Mouse (Mus musculus): ENCODE measurements around the gene C2cd2l. TPM values are rescaled to one million over a fixed set of nuclear protein-coding genes. Genes with fewer than 3 reads are reported as not detected.

The C2cd2l gene
- polyA plus RNA-seq, 1 experiment = 52.2 TPM

GRCm38 (mm10) chr9:44320799-44321133, 681 bp upstream of the C2cd2l start:
- no peak for TF ChIP-seq GATA1 (IDR thresholded peaks at IDR 0.05; ENCODE audit: low read length)

- no peak for TF ChIP-seq GATA1 (IDR thresholded peaks at IDR 0.05; ENCODE audit: low read length)
These were observed 789 bp downstream of the C2cd2l start for GRCm38 (mm10) chr9:44319105-44319886.

- no peak for TF ChIP-seq GATA1 (IDR thresholded peaks at IDR 0.05; ENCODE audit: low read length)
These were observed 1.3 kb downstream of the C2cd2l start for GRCm38 (mm10) chr9:44318826-44319095.

DNA sequence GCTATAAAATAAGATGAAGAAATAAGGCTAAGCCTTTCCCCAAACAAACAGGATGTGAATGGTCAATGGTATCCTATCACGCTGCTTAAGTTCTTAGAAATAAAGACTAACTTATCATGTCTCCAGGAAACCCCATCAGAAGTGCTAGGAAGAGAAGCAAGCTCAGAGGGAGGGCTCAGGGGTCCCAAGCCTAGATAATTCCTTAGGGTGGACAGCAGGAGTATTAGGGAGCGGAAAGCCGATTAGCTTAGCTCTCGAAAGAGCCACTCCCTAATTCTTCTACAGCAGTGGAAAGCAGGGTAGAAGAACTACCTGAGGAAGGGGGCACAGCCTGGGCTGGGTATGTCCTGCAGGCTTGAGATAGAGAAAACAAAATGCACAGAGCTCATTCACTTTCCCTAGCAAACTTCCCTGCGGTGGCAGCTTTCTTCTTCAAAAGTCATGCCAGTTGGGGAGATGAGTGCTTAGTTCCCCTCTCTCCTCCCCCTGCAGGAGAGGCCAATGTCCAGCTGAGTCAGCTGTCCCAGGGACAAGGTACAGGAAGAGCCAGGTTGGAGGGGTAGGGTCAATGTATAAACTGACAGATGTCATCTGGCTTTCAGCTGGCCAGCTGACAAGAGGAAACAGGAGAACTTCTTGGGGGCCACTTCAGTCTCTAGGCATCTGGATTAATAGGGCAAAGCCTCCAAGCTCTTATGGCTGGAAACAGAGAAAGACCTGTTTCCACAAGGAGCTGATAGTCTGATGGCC, 1.8 kb downstream of the C2cd2l start:
- no peak for TF ChIP-seq GATA1 (IDR thresholded peaks at IDR 0.05; ENCODE audit: low read length)

- no peak for TF ChIP-seq GATA1 (IDR thresholded peaks at IDR 0.05; ENCODE audit: low read length)
These were observed 2.6 kb downstream of the C2cd2l start for GRCm38 (mm10) chr9:44317452-44317851.

DNA sequence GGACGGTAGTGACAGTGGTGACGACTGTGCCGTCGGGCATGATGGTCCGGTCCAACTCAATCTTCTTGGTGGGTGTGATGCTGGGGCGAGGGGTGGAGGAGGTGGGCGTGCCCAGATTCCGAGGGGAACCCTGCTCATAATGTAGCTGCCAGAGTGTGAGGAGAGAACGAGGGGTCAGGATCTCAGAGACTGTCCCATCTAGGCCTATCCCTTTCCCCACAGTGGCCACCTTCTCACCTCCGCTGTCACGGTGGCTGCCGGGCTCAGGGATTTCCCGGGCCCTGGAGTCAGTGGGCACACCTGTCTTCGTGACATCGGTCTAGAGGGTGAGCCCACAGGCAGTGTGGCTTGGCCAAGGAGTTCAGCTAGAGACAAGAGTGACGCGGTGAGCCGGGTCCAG, 5.2 kb downstream of the C2cd2l start:
- no peak for TF ChIP-seq GATA1 (IDR thresholded peaks at IDR 0.05; ENCODE audit: low read length)

GRCm38 (mm10) chr9:44314257-44314547, 5.9 kb downstream of the C2cd2l start:
- no peak for TF ChIP-seq GATA1 (IDR thresholded peaks at IDR 0.05; ENCODE audit: low read length)

- no peak for TF ChIP-seq GATA1 (IDR thresholded peaks at IDR 0.05; ENCODE audit: low read length)
These were observed 6.4 kb downstream of the C2cd2l start for GRCm38 (mm10) chr9:44313476-44314256.

DNA sequence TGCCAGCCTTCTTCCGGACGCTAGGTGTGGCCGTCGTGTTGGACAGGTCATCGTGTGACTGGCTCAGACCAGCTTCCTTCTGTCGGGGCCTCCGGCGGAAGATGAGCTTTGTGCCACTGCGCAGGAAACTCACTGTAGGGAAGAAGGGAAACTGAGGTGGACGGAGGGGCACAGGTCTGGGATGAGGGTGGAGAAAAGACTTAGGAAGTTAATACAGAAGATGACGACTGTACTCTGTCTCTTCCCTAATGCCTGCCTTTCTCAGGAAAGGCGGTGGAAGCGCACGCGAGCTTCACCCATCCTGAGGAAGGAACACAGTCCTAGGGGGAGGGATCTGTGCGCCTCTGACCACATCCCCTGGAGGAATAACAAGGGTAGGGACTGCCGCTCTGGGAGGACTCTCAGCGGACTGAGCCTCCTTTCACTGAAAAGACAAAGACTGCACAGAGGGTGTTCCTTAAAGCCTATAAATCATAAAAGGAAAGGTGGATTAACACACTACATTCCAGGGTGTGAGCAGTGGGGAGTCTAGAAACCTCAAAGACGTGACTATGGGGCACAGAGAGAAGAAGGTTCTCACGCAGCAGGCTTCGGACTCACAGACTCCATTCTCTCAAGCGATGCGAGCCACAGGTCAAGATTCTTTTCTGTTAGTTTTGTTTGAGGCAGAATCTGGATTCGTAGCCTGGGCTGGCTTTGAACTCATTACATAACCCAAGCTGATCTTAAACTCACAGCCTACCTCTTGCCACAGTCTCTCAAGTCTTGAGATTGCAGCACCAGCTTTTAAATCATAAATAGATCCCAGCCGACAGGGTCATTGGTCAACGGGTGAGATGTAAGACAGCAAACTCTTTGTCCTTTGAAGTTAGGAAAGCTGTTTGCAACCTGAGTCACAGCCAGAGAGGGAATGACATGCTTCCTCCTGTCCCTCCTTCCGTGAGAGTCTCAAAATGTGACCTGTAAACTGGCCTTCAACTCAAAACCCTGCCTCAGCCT, 8.7 kb downstream of the C2cd2l start:
- TF ChIP-seq GATA1 (IDR thresholded peaks at IDR 0.05; ENCODE audit: low read length) = no peak

DNA sequence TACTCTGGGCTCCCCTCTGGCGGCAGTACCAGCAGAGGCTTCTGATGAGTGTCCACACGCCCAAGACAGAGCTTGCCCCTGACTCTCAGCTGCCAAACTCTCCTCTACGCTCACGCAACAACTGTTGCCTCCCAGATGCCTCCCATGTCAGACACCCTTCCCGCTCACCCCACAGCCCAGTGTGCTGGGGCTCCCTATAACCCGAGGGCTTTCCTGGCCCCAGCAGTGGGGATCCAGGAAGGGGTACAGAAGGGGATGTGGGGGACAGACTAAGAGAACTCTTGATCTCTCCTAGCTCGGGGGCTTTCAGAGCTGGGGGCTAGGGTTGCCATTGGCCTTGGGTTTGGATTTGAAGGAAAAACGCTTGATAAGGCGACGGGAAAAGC, 9.3 kb downstream of the C2cd2l start:
- no peak for TF ChIP-seq GATA1 (IDR thresholded peaks at IDR 0.05; ENCODE audit: low read length)

GRCm38 (mm10) chr9:44309756-44310155, 10.3 kb downstream of the C2cd2l start:
- no peak for TF ChIP-seq GATA1 (IDR thresholded peaks at IDR 0.05; ENCODE audit: low read length)

GRCm38 (mm10) chr9:44307248-44307647, 12.8 kb downstream of the C2cd2l start:
- no peak for TF ChIP-seq GATA1 (IDR thresholded peaks at IDR 0.05; ENCODE audit: low read length)

DNA sequence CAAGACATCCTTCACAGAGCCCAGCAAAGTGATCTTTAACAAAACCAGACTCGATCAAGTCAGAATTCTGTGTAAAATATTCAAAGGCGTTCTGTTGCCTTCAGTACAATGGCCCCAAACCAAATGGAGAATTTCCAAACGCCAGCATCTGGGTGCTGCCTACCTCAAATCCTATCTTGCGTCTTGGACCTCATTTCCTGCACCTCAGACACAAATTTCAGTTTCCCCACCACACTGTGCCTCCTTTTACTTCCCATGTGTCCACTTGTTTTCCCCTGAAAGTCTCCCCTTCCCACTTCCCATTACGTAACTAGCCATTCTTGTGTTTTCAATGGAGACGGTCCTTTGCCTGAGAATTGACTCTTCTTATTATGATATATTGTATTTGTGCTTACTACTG, 13.6 kb downstream of the C2cd2l start:
- TF ChIP-seq GATA1 (IDR thresholded peaks at IDR 0.05; ENCODE audit: low read length) = no peak

- TF ChIP-seq GATA1 (IDR thresholded peaks at IDR 0.05; ENCODE audit: low read length) = no peak
These were observed 14.5 kb downstream of the C2cd2l start, which contains the start of gene Hinfp for GRCm38 (mm10) chr9:44305466-44306079. TSS of gene Hinfp (minus strand) at chr9:44305671.

DNA sequence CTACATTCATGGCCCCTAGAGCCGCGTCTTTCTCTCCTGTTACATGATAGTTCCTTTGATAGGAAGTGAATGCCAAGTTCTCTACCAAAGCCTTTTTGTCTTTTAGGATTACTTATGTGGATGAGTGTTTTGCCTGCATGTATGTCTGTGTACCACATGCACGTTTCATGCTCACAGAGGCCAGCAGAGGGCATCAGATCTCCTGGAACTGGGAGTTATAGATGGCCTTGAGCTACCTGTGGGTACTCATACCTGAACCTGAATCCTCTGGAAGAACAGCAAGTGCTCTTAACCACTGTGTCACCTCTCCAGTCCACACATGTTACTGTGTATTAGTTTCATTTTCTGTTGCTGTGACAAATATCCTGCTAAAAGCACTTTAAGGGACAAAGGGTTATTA, 27.6 kb downstream of the C2cd2l start:
- no peak for TF ChIP-seq GATA1 (IDR thresholded peaks at IDR 0.05; ENCODE audit: low read length)

Measured in G1E-ER4 (cell line).